Comparison of ENCODE assay signal across 22 mouse cellular contexts in genomic region chr4:53144021-53144420, GRCm38 (mm10). TPM values are rescaled to one million over a fixed set of nuclear protein-coding genes. Genes with fewer than 3 reads are reported as not detected.
DNase-seq lines count a peak whose midpoint lies in the region; ATAC-seq and TF ChIP-seq lines count a peak whose summit lies in the region.
"Had no signal": no experiment of that assay in that cellular context is flagged by ENCODE, and none has a peak within 500 bp of the region (broad histone marks: within the 10 kb centered on the region; RNA-seq: fewer than 3 reads in every experiment).

No protein-coding gene starts in this region.

- no peak overlapping the region for H3K4me2 ChIP-seq in heart, postnatal 0 days (ENCODE audit: low read depth, low read length)
- H3K4me2 ChIP-seq: embryonic facial prominence, embryonic 13.5 days; hindbrain, embryonic 13.5 days; intestine, embryonic 15.5 days; limb, embryonic 12.5 days; lung, embryonic 15.5 days; neural tube, embryonic 15.5 days had no signal

- H3K9ac ChIP-seq in heart, postnatal 0 days (replicated peaks; ENCODE audit: low read depth, low read length) = no peak overlapping the region
- H3K9ac ChIP-seq: embryonic facial prominence, embryonic 13.5 days; hindbrain, embryonic 13.5 days; intestine, embryonic 15.5 days; limb, embryonic 12.5 days; lung, embryonic 15.5 days; neural tube, embryonic 15.5 days had no signal

- no peak for TF ChIP-seq EP300 in heart, postnatal 0 days (IDR thresholded peaks at IDR 0.05; ENCODE audit: low read depth)

- DNase-seq in adrenal gland, adult 2 months = peak; percentile 20
- no peak for DNase-seq in adrenal gland, postnatal 4 days (ENCODE audit: low spot score in 2 of 2)
- DNase-seq in heart, embryonic 10.5 days (ENCODE audit: low spot score) = no peak
- no peak for DNase-seq in heart, postnatal 10 days
- no peak for DNase-seq in heart, postnatal 0 days (ENCODE audit: low spot score)
- DNase-seq in heart, postnatal 36 days = no peak
- DNase-seq in yolk sac, embryonic 10.5 days (ENCODE audit: low spot score) = peak; percentile 70
- DNase-seq in gastrocnemius, adult 2 months = no peak
- DNase-seq: adrenal gland, adult 8-10 months; kidney, adult 9 months; kidney, postnatal 4 days; lung, postnatal 4 days; spleen, adult 18-20 months; thymus, postnatal 4 days had no signal

- no peaks in the 10 kb centered on the region for H3K27me3 ChIP-seq in heart, embryonic 10.5 days (ENCODE audit: insufficient read depth, poor library complexity, severe bottlenecking)
- no peaks in the 10 kb centered on the region for H3K27me3 ChIP-seq in heart, postnatal 0 days (ENCODE audit: control insufficient read depth, insufficient read depth, low read length)
- H3K27me3 ChIP-seq: embryonic facial prominence, embryonic 13.5 days; hindbrain, embryonic 13.5 days; intestine, embryonic 15.5 days; limb, embryonic 12.5 days; lung, embryonic 15.5 days; neural tube, embryonic 15.5 days had no signal

- peak; percentile 27 for ATAC-seq in heart, postnatal 0 days (ENCODE audit: insufficient read depth, low read depth)
- ATAC-seq: forebrain, embryonic 16.5 days; intestine, embryonic 15.5 days; midbrain, embryonic 16.5 days had no signal

- H3K4me1 ChIP-seq in heart, embryonic 10.5 days = peaks cover 38% of the 10 kb centered on the region
- H3K4me1 ChIP-seq in heart, postnatal 0 days (ENCODE audit: control insufficient read depth, insufficient read depth) = peaks cover 20% of the 10 kb centered on the region

- intact Hi-C loops in heart, postnatal 10 days (cut with DNase I) = no loop called here
- intact Hi-C loops in heart, postnatal 36 days (cut with DNase I) = no loop called here
- intact Hi-C loops in gastrocnemius, adult 2 months (cut with DNase I) = no loop called here

- H3K36me3 ChIP-seq in heart, embryonic 10.5 days = no peaks in the 10 kb centered on the region
- peaks cover 4% of the 10 kb centered on the region; the same call in 1 of the 2 replicates for H3K36me3 ChIP-seq in heart, postnatal 0 days (replicated peaks; ENCODE audit: control insufficient read depth, insufficient read depth, low read length)
- H3K36me3 ChIP-seq: hindbrain, embryonic 13.5 days; intestine, embryonic 15.5 days; lung, embryonic 15.5 days; neural tube, embryonic 15.5 days had no signal

- TF ChIP-seq CTCF in heart, postnatal 0 days (IDR thresholded peaks at IDR 0.05; ENCODE audit: low read depth) = no peak
- no peak for TF ChIP-seq CTCF in gastrocnemius, adult 2 months (IDR thresholded peaks at IDR 0.05)

- peak overlapping the region; percentile 36; the same call in 1 of the 2 replicates for H3K4me3 ChIP-seq in heart, embryonic 10.5 days
- H3K4me3 ChIP-seq in heart, postnatal 0 days (ENCODE audit: low read depth, low read length) = no peak overlapping the region
- H3K4me3 ChIP-seq in gastrocnemius, adult 2 months = no peak overlapping the region
- H3K4me3 ChIP-seq: embryonic facial prominence, embryonic 13.5 days; hindbrain, embryonic 13.5 days; intestine, embryonic 15.5 days; limb, embryonic 12.5 days; lung, embryonic 15.5 days; neural tube, embryonic 15.5 days had no signal

- peak overlapping the region; percentile 68 for H3K27ac ChIP-seq in heart, embryonic 10.5 days
- no peak overlapping the region for H3K27ac ChIP-seq in heart, postnatal 0 days (ENCODE audit: low read depth)
- H3K27ac ChIP-seq in gastrocnemius, adult 2 months = no peak overlapping the region
- H3K27ac ChIP-seq: embryonic facial prominence, embryonic 13.5 days; hindbrain, embryonic 13.5 days; intestine, embryonic 15.5 days; limb, embryonic 12.5 days; lung, embryonic 15.5 days; neural tube, embryonic 15.5 days had no signal

- H3K9me3 ChIP-seq in heart, embryonic 10.5 days = no peaks in the 10 kb centered on the region
- H3K9me3 ChIP-seq in heart, postnatal 0 days (replicated peaks; ENCODE audit: control insufficient read depth, low read length) = no peaks in the 10 kb centered on the region
- H3K9me3 ChIP-seq: embryonic facial prominence, embryonic 13.5 days; hindbrain, embryonic 13.5 days; intestine, embryonic 15.5 days; limb, embryonic 12.5 days; lung, embryonic 15.5 days; neural tube, embryonic 15.5 days had no signal

- 29% methylated on average over 8 of the region's 8 CpGs for WGBS in heart, embryonic 10.5 days
- 33% methylated on average over 8 of the region's 8 CpGs for WGBS in heart, postnatal 0 days

RNA-seq across cellular contexts. Expression of gene Abca1, which starts 15.7 kb away (rescaled TPM):
- total RNA-seq in adrenal gland, adult 2 months (2021) = 100 to 1,000 TPM; 137 to 213 TPM
- 15.7 and 27.8 TPM in 2 replicates for polyA plus RNA-seq in adrenal gland, adult 2 months (2012; rRNA removed)
- 100 to 1,000 TPM; 117 to 127 TPM for total RNA-seq in adrenal gland, postnatal 4 days (2021)
- 1.6 and 4.2 TPM in 2 replicates for polyA plus RNA-seq in heart, embryonic 10.5 days (2016; fragmentation: Nextera tagmentation; extraction: Ambion mirVana)
- 10 to 100 TPM; 16.1 to 18.2 TPM for total RNA-seq in heart, postnatal 10 days (2021)
- 18.1 and 18.3 TPM in 2 replicates for total RNA-seq in heart, postnatal 0 days (2014; rRNA removed; ENCODE audit: low replicate concordance)
- polyA plus RNA-seq in heart, postnatal 0 days (2015; fragmentation: Nextera tagmentation; extraction: Ambion mirVana) = 3.1 and 3.7 TPM in 2 replicates
- 10 to 100 TPM; 24.6 to 26.3 TPM for total RNA-seq in heart, postnatal 36 days (2021)
- 1 to 10 TPM; 5.9 to 8.6 TPM for total RNA-seq in gastrocnemius, adult 2 months (2021)

Comparison
In these comparisons a context has a peak if more than half of its experiments do, and no peak if none do; other contexts are left out.
1. DNase-seq: peak in adrenal gland, adult 2 months (single experiment) and yolk sac, embryonic 10.5 days (single experiment); none in adrenal gland, postnatal 4 days (0 of 2), heart, embryonic 10.5 days (single experiment), heart, postnatal 10 days (0 of 2), heart, postnatal 0 days (single experiment), heart, postnatal 36 days (0 of 2) and gastrocnemius, adult 2 months (single experiment).